Mouse (Mus musculus) T-helper 2 cell (primary cell): ENCODE measurements around the gene Zfp985.
"Not testable (repeated sequence)": the region's sequence is repeated elsewhere in the genome, so short reads cannot be mapped to it uniquely, and the experiment has no call there.

ENCODE experiments used
- in situ Hi-C: fragments of 300-600 bp; cut with MboI, MseI; formaldehyde crosslinking; loops from one replicate; pipeline ENCODE4 v1.15.1; 2025; ENCODE audit warnings: high pct_unique_total_duplicates

Gene Zfp985

GRCm38 (mm10) chr4:147553071-147553470 is at the start of gene Zfp985:
Gene Zfp985 (plus strand): TSS chr4:147553277.
- in situ Hi-C loops, result not testable (repeated sequence)

GRCm38 (mm10) chr4:147509174-147509573 is 43.9 kb upstream of the Zfp985 start:
- in situ Hi-C loops, result no loop called here

- in situ Hi-C loops, result loop anchor here (5.0 to 10.0 kb wide), 2 partner anchors 1464 to 1962 kb away; no protein-coding TSS in a partner anchor
Measured at GRCm38 (mm10) chr4:147518981-147519380, 34.1 kb upstream of the Zfp985 start.

GRCm38 (mm10) chr4:147520100-147520499 is 33.0 kb upstream of the Zfp985 start:
- in situ Hi-C loops, result loop anchor here (5.0 kb wide), 1 partner anchor 67 kb away; no protein-coding TSS in a partner anchor

- in situ Hi-C loops, result no loop called here
Measured at GRCm38 (mm10) chr4:147525125-147525524, 28.0 kb upstream of the Zfp985 start.

- in situ Hi-C loops, result no loop called here
Measured at GRCm38 (mm10) chr4:147530366-147530765, 22.7 kb upstream of the Zfp985 start.

GRCm38 (mm10) chr4:147535916-147536315 is 17.2 kb upstream of the Zfp985 start:
- in situ Hi-C loops, result not testable (repeated sequence)

GRCm38 (mm10) chr4:147537702-147538101 is 15.4 kb upstream of the Zfp985 start:
- in situ Hi-C loops, result no loop called here

- in situ Hi-C loops, result not testable (repeated sequence)
Measured at GRCm38 (mm10) chr4:147539918-147540317, 13.2 kb upstream of the Zfp985 start, which contains the start of gene Gm16503. Gene Gm16503 (plus strand): TSS chr4:147540218.

- in situ Hi-C loops, result no loop called here
Measured at GRCm38 (mm10) chr4:147541105-147541504, 12.0 kb upstream of the Zfp985 start.

GRCm38 (mm10) chr4:147554361-147554760 is 1.3 kb downstream of the Zfp985 start:
- in situ Hi-C loops, result not testable (repeated sequence)

GRCm38 (mm10) chr4:147556921-147557320 is 3.8 kb downstream of the Zfp985 start:
- in situ Hi-C loops, result not testable (repeated sequence)

GRCm38 (mm10) chr4:147558011-147558410 is 4.9 kb downstream of the Zfp985 start:
- in situ Hi-C loops, result not testable (repeated sequence)

GRCm38 (mm10) chr4:147559096-147559495 is 6.0 kb downstream of the Zfp985 start:
- in situ Hi-C loops, result not testable (repeated sequence)

- in situ Hi-C loops, result loop anchor here (5.0 to 10.0 kb wide), 3 partner anchors 127 to 1691 kb away; no protein-coding TSS in a partner anchor
Measured at GRCm38 (mm10) chr4:147565426-147566220, 12.5 kb downstream of the Zfp985 start.

GRCm38 (mm10) chr4:147571156-147571555 is 18.1 kb downstream of the Zfp985 start:
- in situ Hi-C loops, result not testable (repeated sequence)

GRCm38 (mm10) chr4:147579371-147579770 is 26.3 kb downstream of the Zfp985 start:
- in situ Hi-C loops, result loop anchor here (25.0 kb wide), 1 partner anchor 1292 kb away; no protein-coding TSS in a partner anchor

GRCm38 (mm10) chr4:147586511-147587473 is 33.7 kb downstream of the Zfp985 start:
- in situ Hi-C loops, result loop anchor here (5.0 to 25.0 kb wide), 2 partner anchors 64 to 1299 kb away; no protein-coding TSS in a partner anchor

GRCm38 (mm10) chr4:147594630-147595029 is 41.6 kb downstream of the Zfp985 start:
- in situ Hi-C loops, result loop anchor here (25.0 kb wide), 1 partner anchor 1307 kb away; no protein-coding TSS in a partner anchor

GRCm38 (mm10) chr4:147597685-147598084 is 44.6 kb downstream of the Zfp985 start:
- in situ Hi-C loops, result loop anchor here (25.0 kb wide), 1 partner anchor 1310 kb away; no protein-coding TSS in a partner anchor

- in situ Hi-C loops, result loop anchor here (25.0 kb wide), 1 partner anchor 1312 kb away; no protein-coding TSS in a partner anchor
Measured at GRCm38 (mm10) chr4:147598831-147599230, 45.8 kb downstream of the Zfp985 start.
